Mouse (Mus musculus) layer of hippocampus, adult 18-20 months (tissue): ENCODE measurements at regions not wholly inside any gene's neighbourhood (a gene's known extent, or its start where the extent isn't known, plus 50 kb on each side); places are given as distances from the start of the nearest gene placed in this dataset.

ENCODE experiments used
- DNase-seq, 2 experiments: peaks; one replicate each; pipeline ENCODE4 v3.0.0; 2022; ENCODE audit warnings: low spot score in 2 of 2

DNA sequence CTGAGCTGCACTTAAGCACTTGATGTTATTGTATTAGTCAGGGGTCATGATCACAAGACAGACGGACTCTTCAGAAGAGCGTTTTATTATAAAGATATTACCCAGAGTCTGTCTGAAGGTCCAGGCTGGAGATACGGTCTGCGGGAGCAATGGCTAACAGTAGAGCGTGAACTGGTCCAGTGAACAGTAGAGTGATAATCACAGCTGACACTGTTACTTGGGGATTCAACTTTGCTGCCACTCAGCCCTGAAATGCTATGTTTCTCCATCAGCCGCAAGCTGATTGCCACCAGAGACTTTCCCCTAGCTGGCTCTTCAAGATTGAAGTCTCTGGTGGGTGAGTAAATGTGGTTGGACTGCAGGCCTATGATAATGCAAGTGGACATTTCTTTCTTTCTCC lies 133.1 kb upstream of the Zc3h12c start:
- no peak for DNase-seq

DNA sequence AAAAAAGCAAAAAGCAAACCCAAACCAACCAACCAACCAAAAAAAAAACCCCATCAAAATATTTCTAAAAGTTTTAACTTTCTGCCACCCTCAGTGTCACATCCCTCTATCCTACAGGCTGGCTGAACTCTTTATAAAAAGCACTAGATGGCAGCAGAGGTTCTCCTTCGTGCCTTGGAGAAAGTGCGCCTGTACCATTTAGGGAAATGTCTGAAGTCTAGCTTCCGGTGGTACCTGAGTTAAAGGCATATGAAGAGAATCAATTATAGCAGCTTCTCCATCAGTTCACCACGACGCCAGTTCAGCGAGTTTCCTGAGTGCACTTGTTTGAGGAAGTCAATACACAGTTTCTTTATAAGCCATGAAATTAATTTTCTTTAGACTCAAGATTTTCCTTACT lies 130.0 kb upstream of the Zc3h12c start:
- peak in 1 of 2 experiments; percentile 64 for DNase-seq

DNA sequence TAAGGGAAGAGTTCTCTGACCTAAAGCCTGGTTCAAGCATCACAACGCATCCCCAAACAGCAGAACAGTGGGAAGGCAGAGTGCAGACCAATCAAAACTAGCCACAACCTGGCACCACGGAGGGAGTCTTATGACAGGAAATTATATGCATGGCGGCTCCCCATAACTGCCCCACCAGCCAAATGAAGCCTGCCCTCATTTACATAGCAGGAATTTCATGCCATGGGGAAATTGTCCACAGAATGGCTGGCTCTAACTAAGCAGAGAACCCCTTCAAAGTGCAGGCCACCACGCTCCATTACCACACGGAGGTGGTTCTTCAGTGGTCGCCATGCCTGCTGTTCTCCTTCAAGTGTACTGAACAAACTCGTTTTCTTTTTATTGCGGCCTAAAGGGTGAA lies 126.3 kb upstream of the Zc3h12c start:
- DNase-seq = no peak

DNA sequence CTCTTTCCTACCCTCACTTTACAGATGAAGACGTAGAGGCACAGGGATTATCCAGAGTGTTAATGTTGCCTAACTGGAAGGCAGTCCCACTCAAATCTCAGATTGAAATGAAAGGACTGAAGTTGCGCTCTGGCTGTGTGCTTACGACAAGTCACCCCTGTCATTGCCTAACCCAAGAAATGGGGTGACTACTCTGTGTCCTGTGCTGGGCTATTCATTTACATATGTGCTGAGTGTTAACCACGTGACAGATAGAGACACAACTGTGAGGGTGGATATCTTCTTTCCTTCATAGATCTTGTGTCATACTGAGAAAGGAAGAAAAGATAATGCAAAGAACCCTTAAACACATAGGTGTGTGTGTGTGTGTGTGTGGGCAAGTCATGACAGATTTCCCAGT lies 120.7 kb upstream of the Zc3h12c start:
- no peak for DNase-seq

DNA sequence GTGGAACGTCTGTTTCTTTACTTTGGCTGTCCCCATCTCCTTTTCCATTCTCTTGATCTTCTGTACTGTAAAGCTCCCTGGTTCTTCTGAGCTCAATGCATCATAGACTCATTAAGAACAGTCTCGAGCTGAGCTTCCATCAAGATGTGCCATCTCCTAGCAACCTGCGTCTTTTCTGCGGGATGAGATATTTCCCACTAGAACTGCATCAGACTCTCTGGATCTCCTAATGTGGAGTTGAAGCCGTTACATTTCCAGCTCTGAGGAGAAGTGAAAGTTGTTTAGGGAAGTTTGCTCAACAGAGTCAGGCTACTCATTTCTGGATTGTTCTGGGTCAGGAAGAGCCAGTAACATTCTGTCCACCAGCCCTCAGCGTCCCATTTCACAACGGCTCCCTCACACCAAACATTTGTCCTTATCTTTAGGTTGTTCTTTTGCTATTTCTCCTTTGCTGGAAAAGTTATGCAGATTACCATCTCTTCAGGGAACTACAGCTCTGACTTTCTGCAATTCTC lies 119.4 kb upstream of the Zc3h12c start:
- DNase-seq = no peak

DNA sequence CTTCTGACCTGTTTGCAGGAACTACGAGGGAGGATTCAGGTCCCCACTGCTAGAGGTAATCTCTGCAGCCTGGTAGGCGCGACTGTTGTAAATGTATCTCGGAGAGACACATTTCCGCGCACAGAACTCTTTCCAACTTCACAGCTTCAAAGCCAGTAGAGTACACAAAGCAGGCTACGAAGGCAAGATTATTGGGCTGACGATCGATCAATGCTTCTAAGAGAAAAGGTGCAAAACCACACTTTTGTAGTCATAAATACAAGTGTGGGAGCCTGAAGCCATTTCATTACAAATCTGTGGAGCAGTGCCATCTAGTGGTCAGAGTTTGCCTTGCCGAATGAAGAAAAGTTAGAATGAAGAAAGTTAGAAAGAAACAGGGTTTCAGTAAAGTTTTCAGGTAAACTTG lies 118.9 kb upstream of the Zc3h12c start:
- peak in 1 of 2 experiments; percentile 77 for DNase-seq

DNA sequence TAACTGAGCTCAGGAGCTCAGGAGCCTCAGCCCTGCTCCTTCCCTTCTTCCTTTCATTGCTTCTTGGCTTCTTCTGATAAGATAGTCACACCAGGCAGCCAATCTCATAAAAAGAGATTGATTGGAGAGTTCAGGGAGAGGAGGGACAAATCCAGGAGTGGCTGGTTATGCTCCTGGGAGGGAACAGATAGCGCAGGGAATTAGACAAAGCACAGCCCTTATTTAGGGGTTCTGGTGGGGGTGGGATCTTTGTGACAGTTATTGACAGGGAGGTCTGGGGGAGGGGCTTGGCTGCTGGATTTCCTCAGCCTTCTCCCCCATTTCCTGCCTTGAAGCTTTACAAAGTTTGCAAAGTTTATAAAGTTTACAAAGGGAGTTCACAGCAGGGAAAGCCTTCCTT lies 117.7 kb upstream of the Zc3h12c start:
- DNase-seq = no peak

DNA sequence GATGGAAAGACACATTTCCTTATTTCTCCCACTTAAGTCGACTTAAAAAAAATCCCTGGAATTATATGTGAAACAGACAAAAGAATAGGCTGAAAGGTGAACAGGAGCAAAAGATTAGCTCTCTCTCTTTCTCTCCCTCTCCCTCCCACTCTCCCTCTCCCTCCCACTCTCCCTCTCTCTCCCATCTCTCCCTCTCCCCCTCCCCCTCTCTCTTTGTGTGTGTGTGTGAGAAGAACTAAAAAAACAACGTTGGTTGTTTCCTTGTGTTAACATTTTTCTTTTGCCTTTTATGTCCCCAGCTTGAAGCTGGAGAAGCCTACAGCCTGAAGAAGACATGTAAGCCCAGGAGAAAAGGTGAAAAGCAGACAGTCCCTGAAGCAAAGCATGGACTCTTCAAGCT lies 115.2 kb upstream of the Zc3h12c start:
- DNase-seq = no peak

DNA sequence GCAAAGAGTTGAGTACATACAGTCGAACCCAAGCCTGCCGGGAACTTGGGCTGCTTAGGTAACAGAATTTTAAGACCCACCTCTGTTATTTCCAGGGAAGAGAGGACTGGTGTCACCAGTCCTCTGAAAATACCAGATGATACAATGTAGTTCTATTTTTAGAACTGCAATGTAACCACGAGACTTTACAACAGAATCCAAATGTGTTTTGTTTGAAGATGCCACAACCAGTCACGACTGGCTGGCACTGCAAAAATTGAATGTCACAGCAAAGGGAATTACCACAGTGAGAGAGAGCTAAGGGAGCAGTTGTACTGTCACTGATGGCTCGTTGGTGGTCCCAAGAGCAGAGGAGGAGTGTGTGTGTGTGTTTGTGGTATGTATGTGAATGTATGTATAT lies 112.6 kb upstream of the Zc3h12c start:
- no peak for DNase-seq

DNA sequence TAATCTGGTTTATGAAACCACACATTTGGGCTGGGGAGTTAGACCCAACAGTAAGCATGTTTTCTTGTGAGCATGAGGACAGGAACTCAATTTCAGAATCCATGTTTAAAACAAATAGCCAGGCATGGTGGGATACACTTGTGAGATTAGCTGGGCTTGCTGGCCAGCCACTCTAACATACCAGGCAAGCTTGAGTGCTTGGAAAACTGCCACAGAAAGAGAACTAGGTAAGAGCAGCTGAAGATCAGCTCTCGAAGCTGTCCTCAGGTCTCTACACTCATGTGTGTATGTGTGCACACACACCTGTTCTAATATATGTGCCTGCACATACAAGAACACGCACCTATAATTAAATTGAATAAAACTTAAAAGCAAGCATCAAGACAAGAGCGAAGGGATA lies 112.2 kb upstream of the Zc3h12c start:
- DNase-seq = no peak

DNA sequence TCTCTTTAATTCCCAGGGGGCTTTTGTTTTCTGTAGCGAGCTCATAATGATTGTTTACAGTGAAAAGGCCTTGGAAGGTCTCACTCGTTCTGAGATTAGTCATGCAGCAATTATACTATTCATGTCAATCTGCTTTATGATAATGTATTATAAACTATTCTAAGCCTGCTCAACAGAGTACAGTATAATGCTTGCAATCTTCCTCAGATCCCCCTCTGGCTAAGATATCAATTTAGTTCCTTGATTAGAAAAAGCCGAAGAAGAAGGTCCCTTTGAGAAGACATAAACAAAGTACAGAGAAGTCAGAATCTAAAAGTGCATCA lies 110.3 kb upstream of the Zc3h12c start:
- DNase-seq = no peak

DNA sequence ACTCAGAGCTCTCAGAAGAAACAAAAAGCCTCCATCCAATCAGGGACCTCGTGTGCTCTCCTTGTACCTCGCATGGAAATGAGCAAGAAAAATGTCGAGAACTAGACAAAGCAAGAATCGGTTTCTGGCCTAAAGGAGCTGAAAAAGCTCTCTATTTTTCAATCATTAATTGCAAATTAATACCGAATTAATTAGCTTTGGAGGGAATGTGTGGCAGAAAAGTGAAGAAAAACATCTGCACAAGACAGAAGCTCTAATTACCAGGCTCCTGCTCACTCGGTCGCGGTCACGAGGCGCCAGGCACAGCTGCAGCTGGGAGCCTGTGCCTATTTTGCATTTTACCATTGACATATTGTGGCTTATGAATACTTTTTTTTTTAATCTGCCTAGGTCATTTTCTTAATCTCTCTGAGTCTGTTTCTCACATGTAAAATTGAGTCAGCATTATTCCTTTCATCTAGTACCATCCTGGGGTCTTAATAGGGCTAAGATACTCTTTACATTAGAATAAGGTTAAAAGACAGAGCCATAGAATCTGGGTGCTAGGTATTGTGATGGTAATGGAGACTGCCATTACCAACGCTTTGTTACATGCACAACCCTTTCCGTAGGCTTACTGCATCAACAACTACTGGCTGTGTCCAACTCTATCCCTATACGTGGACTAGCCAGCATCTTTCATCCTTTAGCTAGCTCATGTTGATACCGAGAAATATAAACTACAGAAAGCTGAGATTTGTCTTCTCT lies 109.8 kb upstream of the Zc3h12c start:
- DNase-seq = no peak

DNA sequence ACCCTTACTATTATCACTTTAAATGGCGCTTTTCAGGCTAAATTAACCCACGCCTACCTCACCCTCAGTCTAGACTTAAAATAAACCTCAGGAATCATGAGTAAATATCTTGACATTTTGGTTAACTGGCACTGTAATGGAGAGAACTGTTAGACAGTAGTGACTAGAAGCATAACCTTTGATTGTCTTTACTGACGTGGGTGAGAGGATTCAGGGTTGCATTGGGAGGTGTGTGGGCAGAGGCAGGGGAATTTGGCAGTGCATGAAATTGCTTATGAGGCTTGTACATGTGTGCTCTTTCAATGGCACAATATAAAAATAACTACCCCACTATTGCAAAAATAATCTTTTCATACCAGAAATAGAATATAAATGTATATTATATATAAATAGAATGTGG lies 105.6 kb upstream of the Zc3h12c start:
- no peak for DNase-seq

DNA sequence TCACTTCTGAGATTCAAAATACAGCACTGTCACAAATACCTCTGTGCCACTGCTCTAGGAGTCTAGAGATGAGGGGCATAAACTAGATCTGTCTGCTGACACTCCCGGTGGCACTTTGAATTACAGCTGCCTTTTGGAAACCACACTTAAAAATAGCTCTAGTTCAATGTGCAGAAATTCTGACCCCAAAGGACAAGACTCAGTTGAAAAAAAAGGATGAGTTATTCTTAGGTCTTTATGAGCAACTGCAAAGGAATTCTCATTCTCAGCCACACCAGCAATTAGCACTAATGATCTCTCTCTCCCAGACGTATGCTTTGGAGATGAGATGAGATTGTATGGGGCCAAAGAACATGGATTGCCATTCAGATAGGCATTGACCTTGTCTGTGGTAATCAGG lies 104.3 kb upstream of the Zc3h12c start:
- no peak for DNase-seq

DNA sequence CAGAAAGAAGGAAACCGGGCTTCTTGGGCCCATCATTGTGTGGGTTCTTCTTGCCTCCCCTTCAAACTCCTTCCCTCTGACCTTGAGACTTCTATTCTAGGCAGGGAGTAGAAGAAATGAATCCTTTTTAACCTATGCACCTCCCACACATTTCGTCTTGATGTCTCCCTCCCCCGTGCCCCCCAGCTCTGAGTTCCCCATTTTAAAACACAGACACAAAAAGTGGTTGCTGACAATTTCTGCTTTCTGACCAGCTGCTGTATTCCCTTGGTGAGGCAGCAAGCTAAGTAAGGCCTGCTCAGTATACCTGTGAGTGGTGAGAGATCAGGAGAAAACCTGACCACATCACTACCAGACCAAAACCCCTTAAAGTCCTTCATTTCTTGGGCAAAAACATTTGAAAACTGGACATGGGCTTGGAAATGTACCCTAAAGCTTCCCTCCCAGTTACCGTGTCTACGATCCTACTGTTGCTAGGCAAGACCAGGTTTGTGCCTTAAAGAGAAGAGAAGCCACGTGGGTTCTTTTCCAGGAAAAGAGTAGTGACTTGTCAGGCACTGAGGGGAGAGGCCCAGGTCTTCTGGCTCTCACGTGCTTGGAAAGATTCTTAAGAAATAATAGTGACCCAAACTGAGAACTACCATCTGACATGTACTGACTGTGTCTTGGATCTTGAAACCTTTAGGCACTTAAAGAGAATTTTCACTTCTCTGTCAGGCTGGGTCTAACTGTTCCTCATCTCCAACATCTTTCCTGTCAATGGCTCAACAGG lies 103.2 kb upstream of the Zc3h12c start:
- DNase-seq = no peak

DNA sequence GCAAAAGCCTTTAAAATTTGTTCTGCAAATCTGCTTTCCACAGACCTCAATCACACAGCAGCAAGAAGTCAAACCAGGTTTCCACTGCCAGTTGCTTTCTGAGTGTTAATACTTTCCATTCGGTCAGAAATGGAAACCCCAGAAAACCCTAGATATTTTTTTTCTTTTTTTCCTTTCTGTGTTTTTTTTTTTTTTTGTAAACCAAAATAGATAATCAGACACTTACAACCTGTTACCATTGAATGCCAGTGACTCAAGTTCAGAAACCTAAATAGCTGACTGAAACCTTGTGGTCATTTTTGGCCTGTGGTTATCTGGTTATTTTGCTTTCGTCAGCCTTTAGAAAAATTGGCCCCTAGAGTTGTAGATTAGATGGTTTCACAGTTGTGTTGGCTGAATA lies 93.2 kb upstream of the Zc3h12c start:
- no peak for DNase-seq

DNA sequence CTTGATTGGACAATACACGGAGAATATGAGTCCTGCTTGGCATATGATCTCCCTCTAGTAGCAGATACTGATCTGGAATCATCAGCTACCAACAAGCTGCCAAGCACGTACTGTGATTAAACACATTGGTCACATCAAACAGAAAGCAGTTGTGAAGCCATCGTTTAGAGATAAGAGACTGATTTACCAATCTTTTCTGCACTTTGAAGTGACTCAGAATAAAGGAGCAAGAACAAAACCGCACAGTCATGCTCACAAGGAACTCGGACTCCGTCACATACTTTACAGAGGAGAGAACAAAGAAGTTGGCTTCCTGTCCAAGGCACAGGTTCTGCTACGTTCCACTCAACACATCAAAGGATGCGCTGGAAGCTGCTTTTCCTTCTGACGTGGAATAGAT lies 91.1 kb upstream of the Zc3h12c start:
- no peak for DNase-seq

DNA sequence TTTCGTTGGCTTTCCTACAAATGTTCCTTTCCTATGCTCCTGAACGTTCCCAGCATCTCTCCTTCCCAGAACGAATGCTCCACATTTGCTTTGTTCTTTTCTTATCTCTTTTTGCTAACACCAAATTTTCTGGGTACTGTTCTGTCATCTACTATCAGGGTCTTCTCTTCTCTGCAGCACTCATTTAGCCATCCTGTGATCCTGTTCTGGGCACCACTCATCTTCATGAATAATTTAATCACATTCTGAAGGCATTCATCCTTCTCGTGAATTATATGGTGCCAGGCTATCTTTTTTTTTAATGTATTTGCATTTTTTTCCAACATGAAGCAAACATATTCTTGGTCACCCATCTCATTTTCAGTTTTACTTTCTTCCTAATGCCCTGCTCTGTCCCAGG lies 87.3 kb upstream of the Zc3h12c start:
- no peak for DNase-seq

DNA sequence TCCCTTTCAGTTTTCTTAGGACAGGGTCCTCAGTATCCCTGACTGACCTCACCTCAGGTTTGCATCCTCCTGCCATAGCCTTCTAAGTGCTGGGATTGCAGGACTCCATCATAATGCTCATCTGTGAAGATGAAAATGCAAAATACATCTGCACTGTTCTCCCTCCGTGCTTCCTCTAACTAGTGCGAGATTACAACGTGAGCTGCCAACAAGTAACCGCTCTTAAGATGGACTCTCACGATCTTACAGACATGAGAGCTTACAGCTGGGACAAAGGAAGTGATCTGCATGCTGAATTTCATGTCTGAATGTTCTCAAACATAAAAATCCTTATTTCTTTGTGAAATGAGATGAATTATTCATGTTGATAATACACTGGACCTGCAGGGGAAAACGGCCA lies 86.1 kb upstream of the Zc3h12c start:
- no peak for DNase-seq

DNA sequence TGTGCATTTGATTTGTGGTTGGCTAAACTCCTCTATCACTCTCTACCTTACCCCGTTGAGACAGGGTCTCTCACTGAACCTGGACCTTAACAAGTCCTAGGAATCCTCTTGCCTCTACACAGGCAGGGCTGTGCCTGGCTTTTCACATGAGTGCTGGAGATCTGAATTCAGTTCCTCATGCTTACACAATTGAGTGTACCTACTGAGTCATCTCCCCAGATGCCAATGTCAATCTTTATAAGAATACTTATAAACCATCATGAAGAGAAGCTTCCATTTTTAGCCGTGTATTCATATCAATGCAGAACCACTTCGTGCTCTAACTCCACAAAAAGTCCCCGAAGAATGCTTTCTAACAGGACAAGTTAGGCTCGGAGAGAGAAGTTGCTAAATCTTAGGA lies 83.1 kb upstream of the Zc3h12c start:
- DNase-seq = no peak

DNA sequence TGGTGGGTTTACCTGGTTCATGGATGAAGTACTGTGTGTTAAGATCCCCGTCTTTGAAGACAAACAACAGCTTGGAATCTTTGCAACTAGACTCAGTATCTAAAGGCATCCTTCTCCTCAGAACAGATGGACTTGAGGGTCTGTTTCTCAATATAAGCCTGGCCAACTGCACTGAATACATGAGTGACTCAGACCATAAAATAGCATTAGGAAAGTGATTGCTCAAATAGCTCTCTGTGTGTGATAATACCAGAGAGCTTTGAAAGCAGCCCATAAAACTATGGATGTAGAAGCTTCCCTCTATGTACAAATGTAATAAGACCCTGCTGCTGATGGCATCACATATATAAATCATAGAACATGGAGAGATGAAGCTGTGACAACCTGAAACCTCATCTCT lies 78.3 kb upstream of the Zc3h12c start:
- no peak for DNase-seq

DNA sequence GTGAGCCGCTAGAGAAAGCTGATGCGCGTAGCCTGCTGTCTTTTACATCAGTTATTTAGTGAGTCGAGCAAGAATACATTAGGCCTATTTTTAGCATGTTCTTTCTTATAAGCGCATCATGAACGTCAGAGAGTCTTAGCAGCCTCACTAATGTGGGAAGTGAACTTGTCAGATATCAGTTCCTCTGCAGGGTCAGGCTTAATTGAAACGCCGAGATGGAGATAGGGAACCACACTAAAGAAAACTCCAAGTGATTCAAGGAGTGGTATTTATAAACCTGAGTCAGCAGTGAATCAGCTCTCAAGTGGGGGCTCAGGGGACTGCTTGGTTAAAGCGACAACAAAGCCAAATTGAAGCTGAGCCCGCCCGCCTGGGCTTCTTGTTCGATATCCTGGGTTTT lies 75.7 kb upstream of the Zc3h12c start:
- peak in 1 of 2 experiments; percentile 25 for DNase-seq

DNA sequence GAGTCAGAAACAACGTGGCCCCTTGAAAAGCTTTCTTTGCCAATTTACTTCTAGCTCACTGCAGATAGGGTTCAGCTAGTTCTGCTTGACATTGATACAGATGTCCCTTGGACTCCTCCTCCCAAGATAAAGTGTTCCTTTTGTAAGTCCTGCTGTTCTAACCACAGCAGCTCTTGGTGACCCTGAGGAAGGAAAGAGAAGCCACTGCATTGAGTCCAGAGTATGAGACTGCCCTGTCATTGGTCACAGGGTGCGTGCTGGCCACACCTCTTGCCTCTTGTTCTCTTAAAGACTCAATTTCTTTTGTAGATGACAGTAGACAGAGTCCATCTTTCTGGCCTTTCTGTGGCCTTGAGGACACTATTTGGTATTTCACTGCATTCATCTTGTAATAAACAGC lies 74.7 kb upstream of the Zc3h12c start:
- DNase-seq = no peak
